Mouse (Mus musculus) megakaryocyte, embryonic 14.5 days (primary cell): ENCODE measurements around the gene Sema5a. TPM values are rescaled to one million over a fixed set of nuclear protein-coding genes. Genes with fewer than 3 reads are reported as not detected.

Source experiments
- H3K27me3 ChIP-seq: replicated peaks from 2 replicates; pipeline ENCODE3; 2012; ENCODE audit warnings: inconsistent platforms
- H3K36me3 ChIP-seq: replicated peaks from 2 replicates; pipeline ENCODE3; 2012; ENCODE audit warnings: low read length, inconsistent platforms, mixed read lengths
- H3K4me1 ChIP-seq: 2 replicates; pipeline ENCODE4 v1.6.1; 2012; ENCODE audit warnings: inconsistent platforms
- H3K4me3 ChIP-seq: replicated peaks from 2 replicates; pipeline ENCODE3; 2012; ENCODE audit warnings: moderate library complexity, mild to moderate bottlenecking, inconsistent platforms
- H3K9me3 ChIP-seq: 2 replicates; pipeline ENCODE4 v1.6.1; 2012; ENCODE audit warnings: inconsistent platforms
- FLI1 ChIP-seq: IDR thresholded peaks from 2 replicates; pipeline ENCODE4 v1.6.1; 2012; ENCODE audit warnings: low read length, inconsistent platforms, mixed read lengths
- GATA1 ChIP-seq: IDR thresholded peaks from 3 replicates; pipeline ENCODE4 v1.6.1; 2012; ENCODE audit warnings: mixed read lengths, low read length, inconsistent platforms, borderline replicate concordance
- polyA plus RNA-seq: library from polyadenylated mRNA; stranded (reverse); fragments of >175 nt; gene quantifications from 2 replicates; pipeline ENCODE4 v1.2.3, GENCODE M21; 2012; ENCODE audit warnings: low replicate concordance; ENCODE audit not compliant: insufficient read depth

Sema5a gene
- polyA plus RNA-seq, 1 experiment: not detected

DNA sequence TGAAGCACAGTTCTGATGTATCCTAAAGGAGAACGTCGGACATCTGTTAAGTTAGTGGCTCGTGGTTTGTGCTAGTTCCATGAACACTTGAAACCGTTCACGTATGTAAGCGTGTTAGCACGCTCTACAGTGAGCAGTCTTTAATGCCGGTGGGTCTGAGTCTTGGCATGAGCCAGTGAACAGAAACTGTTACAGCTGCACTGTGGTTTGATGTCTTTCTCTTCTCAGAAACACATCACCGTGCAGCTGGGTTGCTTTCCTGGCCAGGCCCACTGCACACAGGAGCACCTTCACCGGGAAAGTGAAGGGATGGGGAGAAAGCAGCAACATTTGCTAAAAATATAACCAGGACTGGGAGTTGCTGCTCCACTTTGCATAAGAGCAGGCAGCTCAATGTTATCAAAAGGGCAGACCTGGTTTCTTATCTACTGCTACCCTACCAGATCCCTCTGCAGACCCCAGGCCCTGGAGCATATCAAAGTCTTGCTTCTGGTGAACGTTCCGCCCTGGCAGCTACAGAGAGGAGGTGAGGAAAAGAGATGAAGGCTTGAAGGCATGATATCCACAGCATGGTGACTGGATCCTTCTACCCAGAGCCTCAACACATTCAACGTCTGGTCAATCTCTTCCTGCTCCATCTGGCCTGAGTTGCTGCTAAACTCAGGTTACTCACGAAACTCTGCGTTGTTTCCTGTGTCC, 21.7 kb downstream of the Sema5a start:
- Histone ChIP-seq H3K36me3 (no peaks in the 10 kb centered on the region), H3K4me1 (no peaks in the 10 kb centered on the region), H3K9me3 (peaks cover 9% of the 10 kb centered on the region; the same call in 1 of the 2 replicates), H3K4me3 (no peak overlapping the region), H3K27me3 (no peaks in the 10 kb centered on the region)
- TF ChIP-seq FLI1 (no peak), GATA1 (no peak)

- no peak overlapping the region for H3K4me3 ChIP-seq
- peaks cover 9% of the 10 kb centered on the region; the same call in 1 of the 2 replicates for H3K9me3 ChIP-seq
- H3K4me1 ChIP-seq: no peaks in the 10 kb centered on the region
- no peaks in the 10 kb centered on the region for H3K27me3 ChIP-seq
- no peaks in the 10 kb centered on the region for H3K36me3 ChIP-seq
- TF ChIP-seq GATA1: no peak
- TF ChIP-seq FLI1: no peak
These were observed 25.5 kb downstream of the Sema5a start for GRCm38 (mm10) chr15:32270106-32270505.

DNA sequence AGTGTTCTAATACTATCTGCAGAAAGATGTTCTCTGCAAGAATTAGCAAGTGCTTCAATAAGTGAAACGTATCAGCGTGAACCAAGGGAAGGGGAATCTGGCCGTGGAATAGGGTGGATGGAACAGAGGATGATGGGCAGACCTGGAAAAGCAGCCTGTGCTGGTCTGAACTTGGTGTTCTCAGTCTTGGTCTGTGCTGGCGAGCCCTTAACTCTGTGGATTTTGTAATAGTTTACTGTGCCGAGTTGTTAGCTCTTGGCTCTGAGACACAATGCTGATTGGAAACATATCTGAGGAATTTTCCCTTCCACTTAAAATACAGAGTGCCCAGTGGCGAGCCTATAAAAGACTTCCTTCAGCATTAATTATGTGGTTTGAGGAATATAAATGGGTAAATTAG, 29.3 kb downstream of the Sema5a start:
- TF ChIP-seq FLI1 (no peak), GATA1 (no peak)
- Histone ChIP-seq H3K36me3 (no peaks in the 10 kb centered on the region), H3K4me1 (no peaks in the 10 kb centered on the region), H3K4me3 (no peak overlapping the region), H3K9me3 (no peaks in the 10 kb centered on the region; the same call in 1 of the 2 replicates), H3K27me3 (no peaks in the 10 kb centered on the region)

GRCm38 (mm10) chr15:32275020-32275419, 30.4 kb downstream of the Sema5a start:
- no peaks in the 10 kb centered on the region for H3K4me1 ChIP-seq
- H3K27me3 ChIP-seq: no peaks in the 10 kb centered on the region
- H3K4me3 ChIP-seq: no peak overlapping the region
- no peaks in the 10 kb centered on the region for H3K36me3 ChIP-seq
- TF ChIP-seq GATA1: no peak
- no peak for TF ChIP-seq FLI1
- no peaks in the 10 kb centered on the region; the same call in 1 of the 2 replicates for H3K9me3 ChIP-seq

DNA sequence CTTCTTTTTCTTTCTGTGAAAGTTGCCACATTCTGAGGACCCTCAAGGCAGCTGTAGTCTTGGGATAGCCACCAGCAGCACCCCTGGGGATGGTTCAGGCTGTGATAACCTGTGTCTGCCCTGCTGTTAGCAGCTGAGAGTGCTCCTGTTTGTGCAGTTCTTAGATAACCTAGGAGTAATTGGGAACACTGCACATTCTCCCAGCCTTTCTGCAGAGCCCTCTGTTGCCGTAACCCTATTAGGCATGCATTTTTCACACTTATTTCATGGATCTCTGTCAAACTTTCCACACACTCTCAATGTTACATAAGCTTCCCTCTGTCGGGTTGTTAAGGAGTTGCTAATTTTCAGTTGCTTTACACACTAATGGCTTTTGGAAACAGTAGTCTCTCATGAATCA, 34.0 kb downstream of the Sema5a start:
- Histone ChIP-seq H3K4me1 (no peaks in the 10 kb centered on the region), H3K9me3 (no peaks in the 10 kb centered on the region; the same call in 1 of the 2 replicates), H3K4me3 (no peak overlapping the region), H3K27me3 (no peaks in the 10 kb centered on the region), H3K36me3 (no peaks in the 10 kb centered on the region)
- TF ChIP-seq FLI1 (no peak), GATA1 (no peak)

- Histone ChIP-seq H3K27me3 (no peaks in the 10 kb centered on the region), H3K9me3 (no peaks in the 10 kb centered on the region; the same call in 1 of the 2 replicates), H3K36me3 (no peaks in the 10 kb centered on the region), H3K4me1 (no peaks in the 10 kb centered on the region), H3K4me3 (no peak overlapping the region)
- TF ChIP-seq GATA1 (no peak), FLI1 (no peak)
These were observed 36.8 kb downstream of the Sema5a start for GRCm38 (mm10) chr15:32281374-32281773.

DNA sequence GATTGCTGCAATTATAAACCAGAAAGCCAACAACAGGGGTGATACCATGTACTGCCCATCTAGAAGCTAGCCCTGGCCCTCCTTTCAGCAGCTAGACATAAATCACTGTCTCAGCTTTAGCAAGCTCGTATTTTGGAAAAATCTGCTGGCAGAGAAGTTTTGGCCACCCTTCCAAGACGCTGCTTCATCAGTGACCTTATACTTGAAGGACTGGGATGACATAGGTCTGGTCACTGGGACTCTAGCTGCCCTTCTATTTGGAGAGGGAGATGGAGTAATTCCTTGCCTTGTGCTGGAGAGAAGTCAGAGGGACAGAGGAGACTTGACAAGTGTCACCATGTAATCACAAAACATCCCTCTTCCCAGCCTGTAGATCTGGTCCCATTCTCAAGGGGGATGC, 40.1 kb downstream of the Sema5a start:
- no peaks in the 10 kb centered on the region for H3K9me3 ChIP-seq
- no peak for TF ChIP-seq GATA1
- TF ChIP-seq FLI1: no peak
- no peaks in the 10 kb centered on the region for H3K4me1 ChIP-seq
- no peaks in the 10 kb centered on the region for H3K36me3 ChIP-seq
- H3K27me3 ChIP-seq: no peaks in the 10 kb centered on the region
- no peak overlapping the region for H3K4me3 ChIP-seq

GRCm38 (mm10) chr15:32286296-32286695, 41.7 kb downstream of the Sema5a start:
- Histone ChIP-seq H3K9me3 (no peaks in the 10 kb centered on the region), H3K4me1 (no peaks in the 10 kb centered on the region), H3K27me3 (no peaks in the 10 kb centered on the region), H3K4me3 (no peak overlapping the region), H3K36me3 (no peaks in the 10 kb centered on the region)
- TF ChIP-seq GATA1 (no peak), FLI1 (no peak)

GRCm38 (mm10) chr15:32288480-32288879, 43.9 kb downstream of the Sema5a start:
- Histone ChIP-seq H3K9me3 (no peaks in the 10 kb centered on the region), H3K27me3 (no peaks in the 10 kb centered on the region), H3K4me1 (no peaks in the 10 kb centered on the region), H3K36me3 (no peaks in the 10 kb centered on the region), H3K4me3 (no peak overlapping the region)
- TF ChIP-seq FLI1 (no peak), GATA1 (no peak)

GRCm38 (mm10) chr15:32291000-32291399, 46.4 kb downstream of the Sema5a start:
- no peaks in the 10 kb centered on the region for H3K27me3 ChIP-seq

GRCm38 (mm10) chr15:32296523-32296922, 51.9 kb downstream of the Sema5a start:
- no peak for TF ChIP-seq GATA1
- Histone ChIP-seq H3K4me1 (no peaks in the 10 kb centered on the region), H3K9me3 (peaks cover 5% of the 10 kb centered on the region; the same call in 1 of the 2 replicates), H3K27me3 (no peaks in the 10 kb centered on the region), H3K4me3 (no peak overlapping the region), H3K36me3 (no peaks in the 10 kb centered on the region)

More at GRCm38 (mm10) chr15:32291000-32291399, 46.4 kb downstream of the Sema5a start:
- Histone ChIP-seq H3K36me3 (no peaks in the 10 kb centered on the region), H3K4me1 (no peaks in the 10 kb centered on the region), H3K4me3 (no peak overlapping the region), H3K9me3 (peaks cover 5% of the 10 kb centered on the region; the same call in 1 of the 2 replicates)
- TF ChIP-seq GATA1 (no peak), FLI1 (no peak)
